In genomic region chr3:85666166-85666565, GRCm38 (mm10) we compare ENCODE assay signal across 27 mouse cellular contexts.
DNase-seq lines count a peak whose midpoint lies in the region; ATAC-seq and TF ChIP-seq lines count a peak whose summit lies in the region.
"Had no signal": no experiment of that assay in that cellular context is flagged by ENCODE, and none has a peak within 500 bp of the region (broad histone marks: within the 10 kb centered on the region; RNA-seq: fewer than 3 reads in every experiment).

No protein-coding gene starts in this region.

- H3K36me3 ChIP-seq in lung, postnatal 0 days (ENCODE audit: insufficient read depth, low read length) = no peaks in the 10 kb centered on the region
- H3K36me3 ChIP-seq: forebrain, embryonic 12.5 days; neural tube, embryonic 12.5 days had no signal

- H3K27me3 ChIP-seq in lung, postnatal 0 days (replicated peaks; ENCODE audit: insufficient read depth, low read length) = no peaks in the 10 kb centered on the region
- H3K27me3 ChIP-seq: forebrain, embryonic 12.5 days; neural tube, embryonic 12.5 days had no signal

- ATAC-seq in lung, postnatal 0 days = peak; percentile 71
- no peak for ATAC-seq in erythroid progenitor cell, adult 5-6 weeks (replicated peaks; ENCODE audit: low FRiP score, poor library complexity, severe bottlenecking)
- ATAC-seq: intestine, postnatal 0 days; midbrain, embryonic 16.5 days had no signal

- 60% methylated on average over 3 of the region's 3 CpGs for WGBS in lung, postnatal 0 days

- peak; percentile 20 for DNase-seq in kidney, adult 11 months
- no peak for DNase-seq in kidney, adult 18-20 months
- DNase-seq in lung, postnatal 0 days (ENCODE audit: low spot score) = peak; percentile 42
- no peak for DNase-seq in lung, postnatal 4 days
- peak; percentile 84 for DNase-seq in kidney, adult 9 months
- peak; percentile 46 for DNase-seq in kidney, postnatal 14 days
- no peak for DNase-seq in urinary bladder, postnatal 36 days (ENCODE audit: low spot score in 2 of 2)
- DNase-seq: adrenal gland, postnatal 25 days; cerebellum, adult 11-12 months; cerebellum, postnatal 10 days; gastrocnemius, postnatal 10 days; heart, postnatal 36 days; layer of hippocampus, postnatal 36 days; liver; lung, embryonic 14.5 days; right cerebral cortex, adult 18-20 months; spleen, adult 18-20 months; thymus, adult 2 months; thymus, postnatal 36 days had no signal

- no peak overlapping the region for H3K4me2 ChIP-seq in lung, postnatal 0 days (replicated peaks; ENCODE audit: low read depth, low read length)
- H3K4me2 ChIP-seq: forebrain, embryonic 12.5 days; hindbrain, embryonic 14.5 days; lung, embryonic 14.5 days; neural tube, embryonic 12.5 days had no signal

- no peaks in the 10 kb centered on the region for H3K9me3 ChIP-seq in lung, postnatal 0 days (ENCODE audit: low read length)
- H3K9me3 ChIP-seq: forebrain, embryonic 12.5 days; neural tube, embryonic 12.5 days had no signal

- TF ChIP-seq EP300 in lung, postnatal 0 days (IDR thresholded peaks at IDR 0.05) = no peak

- H3K4me3 ChIP-seq in lung, postnatal 0 days (ENCODE audit: low read depth, low read length) = no peak overlapping the region
- H3K4me3 ChIP-seq: erythroblast, embryonic 14.5 days; forebrain, embryonic 12.5 days; neural tube, embryonic 12.5 days had no signal

- TF ChIP-seq CTCF in lung, postnatal 0 days (IDR thresholded peaks at IDR 0.05) = no peak

- no peaks in the 10 kb centered on the region for H3K4me1 ChIP-seq in lung, postnatal 0 days (ENCODE audit: insufficient read depth, low read depth, low read length)
- H3K4me1 ChIP-seq: forebrain, embryonic 12.5 days; neural tube, embryonic 12.5 days had no signal

- no peak overlapping the region for H3K9ac ChIP-seq in lung, postnatal 0 days (replicated peaks; ENCODE audit: low read depth)
- H3K9ac ChIP-seq: forebrain, embryonic 12.5 days; hindbrain, embryonic 14.5 days; liver, embryonic 14.5 days; lung, embryonic 14.5 days; neural tube, embryonic 12.5 days had no signal

- no peak overlapping the region for H3K27ac ChIP-seq in lung, postnatal 0 days (ENCODE audit: low read length)
- H3K27ac ChIP-seq: forebrain, embryonic 12.5 days; hindbrain, embryonic 14.5 days; liver, embryonic 14.5 days; neural tube, embryonic 12.5 days had no signal

Comparison
In these comparisons a context has a peak if more than half of its experiments do, and no peak if none do; other contexts are left out.
1. DNase-seq: peak in kidney, adult 11 months (single experiment), lung, postnatal 0 days (single experiment), kidney, adult 9 months (single experiment) and kidney, postnatal 14 days (single experiment); none in kidney, adult 18-20 months (single experiment), lung, postnatal 4 days (0 of 2) and urinary bladder, postnatal 36 days (0 of 2).